ENCODE assay signal across 9 mouse cellular contexts in genomic region chr11:119156481-119157254, GRCm38 (mm10).
DNase-seq lines count a peak whose midpoint lies in the region; ATAC-seq and TF ChIP-seq lines count a peak whose summit lies in the region.
"Had no signal": no experiment of that assay in that cellular context is flagged by ENCODE, and none has a peak within 500 bp of the region (broad histone marks: within the 10 kb centered on the region; RNA-seq: fewer than 3 reads in every experiment).

No protein-coding gene starts in this region.

- H3K9ac ChIP-seq in heart, embryonic 13.5 days = peak overlapping the region; percentile 63
- peak overlapping the region; percentile 46 for H3K9ac ChIP-seq in forebrain, embryonic 14.5 days (ENCODE audit: low read length)
- H3K9ac ChIP-seq in kidney, postnatal 0 days (ENCODE audit: low read depth, low read length) = no peak overlapping the region
- peak overlapping the region; percentile 29; the same call in 1 of the 2 replicates for H3K9ac ChIP-seq in neural tube, embryonic 12.5 days

- H3K27ac ChIP-seq in heart, embryonic 13.5 days (replicated peaks) = no peak overlapping the region
- H3K27ac ChIP-seq in forebrain, embryonic 14.5 days (ENCODE audit: low read depth, low read length) = peak overlapping the region; percentile 87
- H3K27ac ChIP-seq in kidney, postnatal 0 days = peak overlapping the region; percentile 40; the same call in 1 of the 2 replicates
- peak overlapping the region; percentile 50; the same call in 1 of the 2 replicates for H3K27ac ChIP-seq in neural tube, embryonic 12.5 days

- no peak for DNase-seq in heart, postnatal 25 days (ENCODE audit: low spot score)
- peak; percentile 83 for DNase-seq in forebrain, embryonic 14.5 days (ENCODE audit: low spot score)
- DNase-seq in kidney, postnatal 0 days (ENCODE audit: low spot score) = peak; percentile 78
- no peak for DNase-seq in gastrocnemius, postnatal 36 days
- DNase-seq in adrenal gland, adult 18-20 months (ENCODE audit: low spot score in 2 of 2) = no peak
- DNase-seq: right cerebral cortex, postnatal 14 days had no signal

- H3K4me2 ChIP-seq in heart, embryonic 13.5 days = peak overlapping the region; percentile 20
- H3K4me2 ChIP-seq in forebrain, embryonic 14.5 days (ENCODE audit: low read length) = peak overlapping the region; percentile 30
- peak overlapping the region; percentile 8 for H3K4me2 ChIP-seq in kidney, postnatal 0 days (ENCODE audit: low read length)
- H3K4me2 ChIP-seq in neural tube, embryonic 12.5 days (replicated peaks) = peak overlapping the region; percentile 52

- no peak for ATAC-seq in heart, embryonic 13.5 days (ENCODE audit: extremely low read depth, insufficient number of reproducible peaks, low FRiP score, low TSS enrichment)
- ATAC-seq in forebrain, embryonic 14.5 days = peak; percentile 73
- 0 out of 2 replicates have a peak, but pooled peaks have one; percentile 40 for ATAC-seq in kidney, postnatal 0 days (replicated peaks; ENCODE audit: low FRiP score, low read depth)
- peak; percentile 73 for ATAC-seq in neural tube, embryonic 12.5 days (ENCODE audit: low FRiP score, low read depth)
- no peak for ATAC-seq in cerebellum, adult (ENCODE audit: insufficient number of reproducible peaks, low FRiP score, low TSS enrichment)

- peaks cover 39% of the 10 kb centered on the region for H3K27me3 ChIP-seq in heart, embryonic 13.5 days (replicated peaks)
- no peaks in the 10 kb centered on the region for H3K27me3 ChIP-seq in forebrain, embryonic 14.5 days (replicated peaks; ENCODE audit: control insufficient read depth, insufficient read depth, low read length)
- no peaks in the 10 kb centered on the region for H3K27me3 ChIP-seq in kidney, postnatal 0 days (ENCODE audit: insufficient read depth, low read length)
- peaks cover 11% of the 10 kb centered on the region; the same call in 1 of the 2 replicates for H3K27me3 ChIP-seq in neural tube, embryonic 12.5 days (replicated peaks)

- WGBS in heart, embryonic 13.5 days = 45% methylated on average over 24 of the region's 24 CpGs
- WGBS in forebrain, embryonic 14.5 days = 4% methylated on average over 24 of the region's 24 CpGs
- 35% methylated on average over 24 of the region's 24 CpGs for WGBS in kidney, postnatal 0 days
- WGBS in neural tube, embryonic 12.5 days = 4% methylated on average over 24 of the region's 24 CpGs

- H3K4me1 ChIP-seq in heart, embryonic 13.5 days = peaks cover 49% of the 10 kb centered on the region
- H3K4me1 ChIP-seq in forebrain, embryonic 14.5 days (ENCODE audit: control insufficient read depth, insufficient read depth, low read length) = peaks cover 33% of the 10 kb centered on the region
- peaks cover 13% of the 10 kb centered on the region; the same call in 1 of the 2 replicates for H3K4me1 ChIP-seq in kidney, postnatal 0 days (replicated peaks; ENCODE audit: insufficient read depth, low read length)
- H3K4me1 ChIP-seq in neural tube, embryonic 12.5 days = peaks cover 56% of the 10 kb centered on the region

- intact Hi-C loops in heart, postnatal 25 days (cut with DNase I) = no loop called here
- intact Hi-C loops in gastrocnemius, postnatal 36 days (cut with DNase I) = no loop called here

- no peaks in the 10 kb centered on the region for H3K9me3 ChIP-seq in heart, embryonic 13.5 days
- no peaks in the 10 kb centered on the region for H3K9me3 ChIP-seq in forebrain, embryonic 14.5 days (replicated peaks; ENCODE audit: control insufficient read depth, low read length)
- H3K9me3 ChIP-seq in kidney, postnatal 0 days (replicated peaks; ENCODE audit: low read length) = no peaks in the 10 kb centered on the region
- no peaks in the 10 kb centered on the region for H3K9me3 ChIP-seq in neural tube, embryonic 12.5 days

- peaks cover 32% of the 10 kb centered on the region for H3K36me3 ChIP-seq in heart, embryonic 13.5 days
- H3K36me3 ChIP-seq in forebrain, embryonic 14.5 days (ENCODE audit: control insufficient read depth, insufficient read depth, low read length) = peaks cover 42% of the 10 kb centered on the region
- 0 out of 2 replicates have a peak, but pooled peaks cover 8% of the 10 kb centered on the region for H3K36me3 ChIP-seq in kidney, postnatal 0 days (ENCODE audit: insufficient read depth, low read length)
- H3K36me3 ChIP-seq in neural tube, embryonic 12.5 days = peaks cover 34% of the 10 kb centered on the region

- no peak overlapping the region for H3K4me3 ChIP-seq in heart, embryonic 13.5 days
- H3K4me3 ChIP-seq in forebrain, embryonic 14.5 days (ENCODE audit: low read depth, low read length) = no peak overlapping the region
- no peak overlapping the region for H3K4me3 ChIP-seq in kidney, postnatal 0 days (replicated peaks; ENCODE audit: low read depth, low read length)
- no peak overlapping the region for H3K4me3 ChIP-seq in neural tube, embryonic 12.5 days

- TF ChIP-seq CTCF in kidney, postnatal 0 days (IDR thresholded peaks at IDR 0.05; ENCODE audit: low read depth) = no peak

Comparison
In these comparisons a context has a peak if more than half of its experiments do, and no peak if none do; other contexts are left out.
1. ATAC-seq: peak in forebrain, embryonic 14.5 days (single experiment), kidney, postnatal 0 days (single experiment) and neural tube, embryonic 12.5 days (single experiment); none in heart, embryonic 13.5 days (single experiment) and cerebellum, adult (single experiment).
2. DNase-seq: peak in forebrain, embryonic 14.5 days (single experiment) and kidney, postnatal 0 days (single experiment); none in heart, postnatal 25 days (single experiment), gastrocnemius, postnatal 36 days (0 of 2) and adrenal gland, adult 18-20 months (0 of 2).
3. Peak in every context shown above with its lines, with median percentiles within 50 percentile points of each other: H3K4me2 ChIP-seq.